Mouse (Mus musculus) layer of hippocampus, adult 9-10 months (tissue): Measurements from ENCODE around the gene Itpr1.
A peak's percentile ranks its signal among the peaks of the same experiment; 100 is the strongest.

ENCODE experiments used
- DNase-seq: peaks from one replicate; pipeline ENCODE4 v3.0.0; 2022; ENCODE audit warnings: low spot score

Gene Itpr1

DNA sequence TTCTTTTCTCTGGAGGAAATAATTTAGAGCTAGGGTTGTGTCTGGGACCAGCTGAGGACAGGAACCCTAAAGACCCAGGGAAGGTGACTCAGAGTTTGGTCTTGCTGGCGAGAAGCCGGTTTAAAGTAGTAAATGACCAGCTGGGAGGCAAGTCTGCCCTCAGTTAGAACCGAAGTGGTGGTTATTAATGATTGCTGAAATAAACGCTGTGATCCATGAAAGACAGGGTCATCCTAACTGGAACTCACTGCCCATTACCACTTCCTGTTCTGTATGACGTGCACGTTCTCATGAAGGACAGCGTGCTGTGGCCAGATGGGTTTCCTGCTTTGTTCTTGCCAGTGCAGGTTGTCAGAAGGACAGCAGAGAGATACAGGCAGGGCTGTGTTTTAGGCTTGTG lies 232.1 kb downstream of the Itpr1 start:
- no peak for DNase-seq

DNA sequence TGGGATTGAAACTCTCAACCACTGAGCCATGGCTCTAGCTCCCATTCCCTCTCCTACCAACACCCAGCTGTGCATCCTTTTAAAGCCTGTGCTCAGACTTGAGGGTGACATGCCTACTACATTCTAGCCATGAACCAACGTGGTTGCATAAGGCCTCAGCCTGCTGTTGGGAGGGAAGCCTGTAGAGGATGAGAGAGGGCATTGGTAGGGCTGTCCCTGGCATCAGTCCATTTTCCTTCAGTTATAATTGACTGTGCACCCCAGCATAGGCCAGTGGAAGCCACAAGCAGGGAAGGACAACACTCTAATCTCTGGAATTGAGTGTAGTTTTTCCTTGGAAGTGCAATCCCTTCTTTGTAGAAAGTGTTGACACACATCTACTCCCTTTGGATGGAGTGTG lies 233.9 kb downstream of the Itpr1 start:
- DNase-seq: no peak

DNA sequence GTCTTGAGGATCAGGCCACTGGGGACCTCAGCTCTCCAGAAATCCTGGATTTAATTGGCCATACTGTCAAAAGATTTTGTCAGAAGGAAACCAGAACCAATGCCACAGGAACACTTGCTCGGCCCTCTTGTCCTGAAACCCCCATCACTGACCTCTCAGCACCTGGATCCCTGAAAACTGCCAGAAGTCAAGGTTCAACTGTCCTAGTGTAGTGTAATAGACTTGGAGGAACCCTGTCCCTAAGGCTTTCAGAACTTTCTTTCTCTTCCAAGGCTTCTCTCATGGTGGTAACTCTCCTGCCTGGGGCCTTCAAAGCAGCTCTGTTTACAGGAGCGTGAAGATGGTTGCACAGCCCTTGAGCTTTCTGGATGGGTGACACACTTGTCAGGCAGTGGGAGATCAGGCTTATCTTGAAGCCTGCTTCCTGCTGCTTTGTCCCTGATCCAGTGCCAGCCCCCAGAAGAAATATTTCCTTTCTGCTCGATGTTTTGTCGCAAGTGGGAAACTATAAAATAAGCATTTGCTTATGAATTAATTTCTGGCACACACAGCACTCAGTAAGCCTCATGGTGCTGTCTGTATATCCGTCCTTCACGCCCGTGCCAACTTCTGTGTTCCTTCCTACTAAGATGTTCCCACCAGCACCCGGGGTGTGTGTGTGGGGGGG lies 234.4 kb downstream of the Itpr1 start:
- no peak for DNase-seq

DNA sequence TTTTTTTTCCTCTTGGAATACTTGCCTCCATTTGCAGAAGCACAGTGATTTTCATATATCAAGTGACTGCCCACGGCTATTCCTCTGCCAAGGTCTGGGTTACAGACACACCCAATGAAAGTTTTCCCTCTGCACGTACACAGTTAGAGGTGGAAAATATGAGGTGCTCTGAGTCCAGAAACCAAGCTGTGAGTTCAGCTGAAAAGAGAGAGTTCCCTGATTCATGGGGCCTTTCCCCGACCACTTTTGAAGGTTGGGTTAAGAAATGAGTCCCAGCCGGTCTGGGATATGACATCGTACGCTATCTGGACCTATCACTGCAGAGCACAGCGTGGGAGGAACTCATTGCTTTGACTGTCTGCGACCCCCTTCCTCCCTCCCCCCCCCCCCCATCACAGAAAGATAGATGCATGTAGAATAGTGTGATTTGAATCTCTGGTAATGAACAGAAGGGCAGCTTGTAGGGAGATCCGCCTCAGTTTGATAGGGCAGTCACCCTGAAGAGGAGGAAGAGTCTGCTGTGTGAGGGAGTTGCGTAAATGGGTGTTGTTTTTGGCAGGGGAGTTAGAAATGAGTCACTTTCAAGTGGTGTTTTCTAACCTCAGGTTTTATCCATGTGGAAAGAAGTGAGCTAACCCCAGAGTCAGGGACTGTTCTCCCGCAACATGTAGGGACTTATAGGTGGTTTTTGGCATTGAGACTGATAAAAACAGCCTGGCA lies 235.3 kb downstream of the Itpr1 start:
- DNase-seq: no peak

DNA sequence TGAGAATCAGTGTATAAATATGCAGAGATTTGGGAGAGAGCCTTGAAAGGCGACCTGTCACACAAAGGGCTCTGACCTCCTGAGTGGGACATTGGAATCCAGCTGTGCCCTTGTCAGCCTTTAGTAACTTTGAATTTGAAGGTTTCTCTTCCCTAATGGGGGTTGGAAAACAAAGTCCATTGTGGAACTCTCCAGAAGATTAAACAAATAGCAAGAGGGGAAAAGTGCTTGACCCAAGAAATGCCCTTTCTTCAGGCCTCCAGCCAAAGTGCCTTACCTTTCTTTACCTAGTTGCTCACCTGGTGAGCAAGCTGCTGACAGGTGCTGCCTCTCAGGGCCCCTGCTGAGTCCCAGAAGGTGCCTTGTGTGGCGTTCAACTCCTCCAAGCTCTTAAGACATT lies 236.0 kb downstream of the Itpr1 start:
- no peak for DNase-seq

DNA sequence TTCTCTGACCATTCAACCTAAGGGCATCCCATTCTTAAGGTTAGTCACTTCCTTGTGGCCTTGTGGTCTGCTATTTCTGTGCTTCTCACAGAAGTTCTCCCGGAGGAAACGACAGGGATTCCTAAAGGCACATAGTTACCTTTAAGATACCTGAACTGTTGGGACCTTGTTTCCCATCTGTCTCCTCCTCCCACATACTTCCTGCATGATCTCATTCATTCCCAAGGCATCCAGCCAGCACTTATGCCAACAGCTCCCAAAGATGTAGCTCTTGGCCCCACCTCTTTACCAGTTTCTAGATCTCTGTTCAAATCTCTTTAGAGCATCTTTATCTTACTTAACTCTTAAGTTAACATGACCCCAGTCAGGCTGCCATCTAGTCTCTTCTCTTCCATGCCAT lies 238.6 kb downstream of the Itpr1 start:
- no peak for DNase-seq

DNA sequence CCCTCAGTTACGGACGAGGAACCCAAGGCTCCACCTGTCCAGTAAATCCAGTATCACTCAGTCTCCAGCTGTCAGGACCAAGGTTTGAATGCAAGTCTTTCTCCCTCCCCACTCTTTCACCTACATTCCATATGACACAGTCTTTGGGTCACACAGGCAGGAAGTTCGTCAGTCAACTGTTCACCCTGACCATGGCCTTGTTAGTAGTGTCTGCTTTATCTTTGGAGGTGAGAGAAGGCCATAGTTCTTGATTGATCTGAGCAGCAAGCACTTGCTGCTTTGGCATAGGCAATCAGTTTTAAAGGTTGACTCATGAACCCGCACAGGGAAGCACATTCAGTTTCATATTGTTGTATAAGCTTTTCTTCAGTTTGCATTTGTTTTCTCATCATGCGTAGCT lies 240.7 kb downstream of the Itpr1 start:
- DNase-seq: no peak

DNA sequence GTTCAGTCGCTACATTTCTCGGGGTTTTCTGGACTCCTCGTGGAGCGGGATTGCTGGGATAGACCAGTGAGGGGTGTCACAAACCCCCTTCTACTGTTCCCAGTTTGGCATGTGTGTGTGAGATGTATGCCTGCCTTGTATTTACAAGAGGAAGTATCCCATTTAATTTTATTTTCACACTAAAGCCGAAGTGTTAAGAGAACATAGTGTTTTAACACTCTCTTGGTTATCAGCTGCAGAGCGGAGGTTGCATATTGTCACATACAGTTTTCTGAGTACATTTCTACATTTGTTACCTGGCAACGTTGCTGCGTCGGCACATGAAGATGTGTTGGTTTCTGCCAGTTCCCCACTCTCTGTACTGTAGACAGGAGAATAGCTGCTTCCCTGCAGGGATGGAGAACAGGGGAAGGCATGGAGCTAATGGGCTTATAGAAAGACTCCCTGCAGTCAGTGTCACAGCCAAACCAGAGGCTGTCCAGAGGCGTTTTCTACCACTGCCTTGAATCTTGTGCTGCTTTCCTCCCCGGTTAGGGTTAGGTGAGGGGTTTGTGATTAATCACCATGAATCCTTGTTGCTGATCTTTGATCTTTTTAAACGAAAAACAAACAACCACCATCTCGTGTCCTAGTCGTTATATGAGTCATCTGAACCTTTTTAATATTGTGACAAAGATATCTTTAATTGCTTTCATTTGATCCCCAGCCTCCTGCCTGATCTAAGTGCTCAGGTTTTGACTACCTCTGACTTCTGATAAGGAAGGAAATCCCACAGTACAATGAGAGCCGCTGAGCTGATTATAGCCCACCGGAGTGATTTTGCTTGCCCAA lies 241.4 kb downstream of the Itpr1 start:
- DNase-seq: peak; percentile 47

DNA sequence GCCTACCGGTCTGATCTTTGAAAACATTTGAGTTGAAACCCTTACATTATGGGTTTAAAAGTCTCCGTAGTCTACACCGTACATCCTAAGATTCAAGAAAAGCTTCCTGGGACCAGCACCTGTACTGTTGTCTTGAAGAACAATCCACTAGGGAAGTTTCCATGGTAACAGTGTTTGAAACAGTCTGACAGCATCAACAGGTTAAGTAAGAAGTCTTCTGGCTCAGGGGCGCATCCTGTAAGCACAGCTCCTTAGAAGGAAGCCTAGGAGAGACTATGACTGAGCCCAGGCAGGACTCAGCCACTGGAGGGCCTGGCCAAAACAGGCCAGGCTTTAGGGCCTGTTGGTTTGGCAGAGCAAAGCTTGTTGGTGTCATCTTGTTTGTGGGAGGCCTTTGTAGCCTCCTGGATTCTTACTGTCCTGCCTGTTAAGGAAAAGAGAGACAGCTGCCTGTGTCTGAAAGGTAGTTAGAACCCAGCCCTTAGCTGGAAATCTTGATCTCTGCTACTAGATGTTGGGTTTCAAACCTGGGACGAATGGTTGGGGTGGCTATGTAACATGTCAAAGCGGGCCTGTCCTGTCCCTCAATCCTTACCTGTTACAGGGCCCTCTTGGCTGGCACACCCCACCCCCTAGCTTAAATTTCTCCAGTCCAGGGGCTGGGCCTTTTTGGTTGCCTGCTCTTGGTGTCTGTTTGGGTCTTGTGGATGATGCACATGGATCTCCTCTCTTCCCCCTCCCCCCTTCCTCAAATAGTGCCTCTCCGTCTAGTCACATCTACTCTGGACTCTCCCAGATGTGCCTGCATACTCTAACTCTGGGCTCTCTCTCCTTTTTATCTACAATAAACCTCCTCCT lies 242.3 kb downstream of the Itpr1 start:
- no peak for DNase-seq

DNA sequence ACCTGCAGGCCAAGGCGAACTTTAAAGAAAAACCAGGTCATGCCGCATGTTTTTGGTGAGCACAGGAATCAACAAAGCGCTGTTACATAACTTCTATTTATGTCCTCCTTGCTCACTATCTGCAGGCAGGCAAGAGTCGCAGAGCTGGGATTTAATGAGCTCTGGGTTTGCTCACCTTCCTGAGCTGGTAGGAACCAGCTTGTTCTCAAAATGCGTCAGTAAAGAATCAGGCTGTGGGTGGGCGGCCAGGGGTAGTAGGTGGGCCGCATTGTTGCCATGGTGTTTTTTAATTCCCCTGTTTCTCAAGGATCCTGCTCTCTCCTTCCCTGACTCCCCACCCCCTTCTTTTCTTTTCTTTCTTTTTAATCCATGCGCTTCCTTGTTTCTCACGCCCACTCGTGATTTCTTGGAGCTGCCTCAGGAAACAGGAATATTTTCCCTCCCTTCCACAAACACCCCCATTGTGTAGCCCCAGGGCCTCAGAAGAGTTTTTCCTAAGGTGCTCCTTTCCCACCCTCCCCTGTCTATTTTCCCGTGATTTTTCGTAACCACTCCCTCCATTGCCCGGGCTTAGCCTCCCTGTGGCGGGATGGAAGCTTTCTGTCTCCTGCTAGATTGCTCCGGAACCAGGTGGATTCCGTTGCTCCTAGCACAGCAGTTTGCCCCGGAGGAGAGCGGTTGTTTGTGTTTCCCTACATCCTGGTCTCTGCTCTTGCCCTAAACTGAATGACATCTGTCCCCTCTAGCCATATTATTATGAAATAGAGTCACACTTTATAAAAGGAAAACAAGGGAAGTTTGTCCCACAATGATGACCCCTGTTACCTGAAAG lies 243.6 kb downstream of the Itpr1 start:
- DNase-seq: peak; percentile 41

DNA sequence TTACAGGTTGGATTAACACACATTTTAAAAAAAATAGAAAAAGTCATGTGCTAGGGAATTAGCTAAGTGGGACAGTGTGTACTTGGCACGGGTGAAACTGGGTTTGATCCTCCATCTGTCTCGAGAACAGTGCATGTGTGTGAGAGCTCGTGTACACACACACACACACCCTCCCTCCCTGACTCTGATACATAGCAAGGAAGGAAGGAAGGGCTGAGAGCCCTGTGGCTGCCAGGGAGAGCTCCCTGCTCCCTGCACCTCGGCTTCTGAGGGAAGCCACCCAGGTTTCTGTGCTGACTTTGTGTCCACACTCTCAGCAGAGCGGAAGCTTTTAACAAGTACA lies 244.1 kb downstream of the Itpr1 start:
- DNase-seq: no peak

DNA sequence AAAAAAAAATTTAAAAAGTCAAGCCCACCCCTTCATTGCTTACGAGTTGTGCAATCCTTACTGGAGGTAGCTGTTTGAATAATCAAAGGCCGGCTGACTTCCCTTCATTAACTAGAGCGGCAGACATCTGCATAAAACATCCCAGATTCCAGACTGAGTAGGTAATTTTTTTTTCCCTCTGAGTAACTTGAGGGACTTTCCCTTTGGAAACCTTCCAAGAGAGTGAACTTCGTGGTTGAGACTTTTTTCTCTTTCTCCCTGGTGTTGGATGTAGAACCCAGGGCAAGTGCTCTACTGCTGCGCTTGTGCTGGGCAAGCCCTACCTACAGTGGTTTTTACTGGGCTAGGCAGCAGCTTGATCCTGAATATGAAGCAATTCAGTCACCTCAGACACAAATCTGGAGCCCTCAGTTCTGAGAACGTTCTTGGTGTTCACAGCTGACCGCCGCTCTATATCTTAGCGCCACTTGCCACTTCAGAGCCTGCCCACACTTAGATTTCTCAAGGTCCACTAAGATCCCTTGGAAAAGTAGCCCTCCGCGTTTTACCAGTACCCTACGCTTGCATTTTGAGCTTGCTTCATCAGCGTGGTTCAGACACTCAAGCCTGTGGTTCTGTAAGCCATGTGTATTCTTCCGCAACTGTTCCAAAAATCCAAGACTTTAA lies 244.8 kb downstream of the Itpr1 start:
- DNase-seq: no peak

DNA sequence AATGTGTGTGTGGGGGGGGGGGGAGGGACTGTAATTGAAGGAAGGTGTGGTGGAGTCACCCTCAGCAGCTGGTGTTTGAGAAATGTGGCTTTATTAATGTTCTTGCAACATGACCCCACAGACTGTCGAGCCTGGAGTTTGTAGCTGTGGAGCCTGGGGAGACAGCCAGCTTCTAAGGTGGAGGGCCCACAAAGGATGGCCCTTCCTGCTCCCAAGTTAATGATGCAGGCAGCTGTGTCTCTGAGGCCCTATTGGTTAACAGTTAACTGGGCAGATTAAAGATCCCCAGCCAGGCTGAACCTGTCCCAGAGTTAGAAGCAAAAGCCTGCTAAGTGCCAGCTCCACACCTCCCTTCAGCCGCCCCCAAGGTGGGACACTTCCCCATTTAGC lies 245.3 kb downstream of the Itpr1 start:
- DNase-seq: no peak

DNA sequence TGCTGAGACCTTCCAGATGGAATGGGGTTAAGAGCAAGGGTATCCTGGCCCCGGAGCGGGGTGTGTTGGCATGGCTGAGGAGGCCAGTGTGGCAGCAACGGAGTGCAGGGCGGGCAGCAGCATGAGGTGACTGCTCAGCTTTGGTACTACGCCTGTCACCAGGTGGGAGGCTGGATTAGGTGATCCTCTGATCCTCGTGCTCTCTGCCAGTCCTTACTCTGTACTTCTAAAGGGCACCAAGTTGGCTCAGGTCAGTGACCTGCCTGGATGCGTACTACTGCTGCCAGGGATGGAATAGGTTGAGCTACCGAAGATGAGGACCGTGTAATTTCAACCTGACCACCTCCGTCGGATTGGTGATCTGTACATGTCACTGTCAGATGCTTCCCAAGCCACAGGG lies 245.9 kb downstream of the Itpr1 start:
- DNase-seq: no peak

DNA sequence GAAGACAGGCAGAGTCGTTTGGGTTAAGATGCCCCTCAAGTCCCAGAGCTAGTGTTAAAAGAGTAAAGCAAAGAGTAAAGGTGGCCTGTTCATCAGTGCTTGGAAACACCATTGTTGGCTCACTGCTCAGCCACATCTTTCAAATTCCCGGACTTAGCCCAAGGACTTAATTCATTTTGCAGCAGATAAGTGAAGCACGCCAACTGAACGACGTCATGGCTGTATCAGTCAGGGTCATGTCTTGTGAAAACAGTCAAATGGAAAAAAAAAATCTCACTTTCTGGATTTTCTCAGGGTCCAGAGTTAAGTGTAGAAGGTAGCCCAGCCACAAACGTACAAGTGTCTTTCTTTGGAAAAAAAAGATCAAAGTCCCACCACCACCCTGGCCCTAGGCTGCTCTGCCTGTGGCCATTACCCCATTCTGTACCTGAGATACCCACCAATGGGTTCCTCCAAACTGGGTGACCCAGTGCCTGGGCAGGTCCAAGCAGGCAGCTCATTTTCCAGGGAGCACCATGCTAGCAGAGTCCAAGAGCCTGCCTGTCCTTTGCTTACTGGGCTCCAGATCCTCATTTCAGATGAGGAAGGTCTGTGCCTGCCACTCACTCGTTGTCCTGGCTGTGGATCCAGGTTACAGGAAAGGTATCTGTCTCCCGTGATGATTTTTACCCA lies 251.5 kb downstream of the Itpr1 start:
- DNase-seq: no peak

DNA sequence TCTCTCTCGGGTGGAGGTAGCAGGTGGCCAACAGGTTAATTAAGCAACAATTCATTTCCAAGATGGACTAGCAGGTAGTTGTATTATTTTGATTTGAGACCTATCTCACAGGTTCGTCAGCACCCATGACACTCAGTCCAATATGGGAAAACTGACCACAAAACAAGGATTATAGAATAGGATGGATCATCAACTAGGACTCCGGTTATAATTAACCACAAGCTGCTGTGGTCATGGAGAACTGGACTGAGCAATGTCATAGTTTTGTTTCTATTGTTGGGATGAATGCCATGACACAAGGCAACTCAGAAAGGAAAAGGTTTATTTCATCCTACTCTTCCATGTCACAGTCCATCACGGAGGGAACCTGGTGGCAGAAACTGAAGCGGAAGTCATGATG lies 252.3 kb downstream of the Itpr1 start:
- no peak for DNase-seq

DNA sequence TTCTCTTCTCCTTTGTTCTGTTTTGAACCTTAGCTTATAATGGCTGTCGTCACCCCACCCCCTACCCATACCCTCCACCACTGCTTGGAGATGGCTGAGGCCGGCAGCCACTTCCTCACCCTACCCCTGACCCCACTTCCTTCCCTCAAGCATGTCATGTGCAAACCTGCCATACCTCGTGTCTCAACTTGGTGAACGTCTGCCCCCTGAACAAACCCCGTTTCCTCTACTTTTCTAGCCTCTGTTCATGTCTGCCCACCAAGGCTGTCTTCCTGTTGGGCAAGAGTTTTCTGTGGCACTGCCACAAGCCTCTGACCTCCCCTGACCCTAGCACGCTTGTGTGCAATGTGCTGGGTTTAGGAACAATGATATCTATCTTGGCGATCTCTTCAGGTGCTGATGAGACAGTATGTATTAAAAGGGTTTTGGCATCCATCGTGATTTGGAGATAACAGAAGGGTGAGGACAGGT lies 253.2 kb downstream of the Itpr1 start:
- no peak for DNase-seq

DNA sequence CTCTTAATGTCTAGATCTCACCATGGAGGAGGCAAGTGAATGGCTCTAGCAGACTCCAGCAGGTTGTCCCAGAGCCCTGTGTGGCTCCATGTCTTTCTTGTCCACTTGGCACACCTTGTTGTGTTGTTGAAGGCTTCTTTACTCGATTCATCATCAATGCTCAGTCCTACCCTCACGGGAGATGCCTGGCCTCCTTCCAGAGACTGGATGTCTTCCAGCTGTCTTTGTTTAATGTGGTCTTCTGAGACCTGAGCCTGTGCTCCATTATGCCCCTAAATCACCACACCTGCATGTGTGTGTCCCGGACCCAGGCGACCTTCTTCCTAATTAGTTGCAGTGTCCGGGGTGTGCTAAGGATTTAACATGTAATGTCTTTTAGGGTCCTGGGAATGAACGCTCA lies 254.7 kb downstream of the Itpr1 start:
- no peak for DNase-seq

DNA sequence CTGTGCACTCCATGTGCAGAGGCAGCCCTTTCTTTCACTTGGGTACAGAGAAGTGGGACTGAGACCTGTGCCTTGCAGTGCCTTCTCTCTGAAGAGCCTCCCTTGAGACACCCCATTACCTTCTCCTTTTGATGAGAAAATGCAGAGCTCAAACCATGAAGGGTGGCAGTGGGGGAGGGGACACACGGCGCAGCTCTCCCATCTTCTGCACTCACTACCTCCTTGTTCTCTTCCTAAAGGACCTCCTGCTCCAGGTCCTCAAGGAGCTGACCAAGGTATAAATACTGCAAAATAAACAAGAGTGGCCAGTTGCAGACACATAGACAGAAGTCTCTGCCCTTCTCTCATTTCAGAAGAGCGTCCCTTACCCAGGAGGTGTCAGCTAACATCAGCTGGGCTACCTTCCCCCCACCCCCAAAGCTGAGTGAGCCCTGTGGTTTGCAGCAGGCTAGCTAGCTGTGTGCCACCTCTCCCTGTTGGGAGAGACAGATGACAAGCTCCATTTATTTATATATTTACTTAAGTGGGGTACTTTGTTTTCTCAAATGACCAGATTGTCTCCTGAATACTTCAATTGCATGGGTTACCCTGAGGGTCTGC lies 255.4 kb downstream of the Itpr1 start:
- DNase-seq: no peak

DNA sequence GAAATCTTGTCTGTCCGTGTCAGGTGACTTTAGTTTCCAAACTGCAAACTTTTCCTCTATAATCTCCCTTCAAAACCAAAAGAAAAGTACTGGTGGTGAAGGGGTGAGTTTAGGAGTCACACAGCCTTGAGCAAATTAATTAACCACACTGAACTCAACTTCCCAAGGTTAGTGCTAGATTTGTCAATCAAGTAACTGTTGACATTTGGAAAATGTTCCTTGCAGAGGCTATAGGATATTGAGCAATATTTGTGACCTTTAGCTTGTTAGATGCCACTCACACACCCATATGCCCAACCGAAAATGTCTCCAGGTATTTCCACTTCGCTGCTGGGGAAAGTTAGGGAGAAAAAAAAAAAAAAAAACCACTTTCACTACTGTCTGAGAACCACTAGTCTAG lies 259.0 kb downstream of the Itpr1 start:
- DNase-seq: no peak
